Mouse (Mus musculus) kidney, adult 2 months (tissue): ENCODE data around the gene Acly. TPM values are rescaled to one million over a fixed set of nuclear protein-coding genes. Genes with fewer than 3 reads are reported as not detected.
A peak's percentile ranks its signal among the peaks of the same experiment; 100 is the strongest.

Source experiments
- DNase-seq: peaks from one replicate; pipeline ENCODE4 v3.0.0; 2021
- H3K27ac ChIP-seq: fragments of 200-500 bp; 2 replicates; pipeline ENCODE4 v1.5.1; 2012; ENCODE audit warnings: low read depth, low read length, control low read depth, inconsistent platforms; ENCODE audit not compliant: insufficient read depth
- H3K27me3 ChIP-seq: fragments of 200-500 bp; replicated peaks from 2 replicates; pipeline ENCODE4 v1.6.1; 2012; ENCODE audit warnings: mild to moderate bottlenecking, moderate library complexity, low read length, inconsistent platforms; ENCODE audit not compliant: control insufficient read depth, insufficient read depth
- H3K36me3 ChIP-seq: fragments of 200-500 bp; 2 replicates; pipeline ENCODE4 v1.6.1; 2012; ENCODE audit warnings: mild to moderate bottlenecking, moderate library complexity, low read length, inconsistent platforms; ENCODE audit not compliant: control insufficient read depth, insufficient read depth
- H3K4me1 ChIP-seq: fragments of 200-500 bp; 2 replicates; pipeline ENCODE4 v1.6.1; 2011; ENCODE audit warnings: low read length; ENCODE audit not compliant: control insufficient read depth, insufficient read depth
- H3K4me3 ChIP-seq: fragments of 200-500 bp; 2 replicates; pipeline ENCODE4 v1.5.1; 2011; ENCODE audit warnings: mild to moderate bottlenecking, low read depth, low read length, control low read depth; ENCODE audit not compliant: insufficient read depth
- CTCF ChIP-seq: fragments of 200-500 bp; conservative IDR thresholded peaks from 2 replicates; pipeline ENCODE4 v1.5.1; 2011; ENCODE audit warnings: low read depth, mild to moderate bottlenecking, control low read depth, low read length, moderate library complexity, mixed read lengths; ENCODE audit not compliant: insufficient read depth, insufficient read length
- POLR2A ChIP-seq: fragments of 200-500 bp; IDR thresholded peaks from one replicate; pipeline ENCODE4 v1.6.1; 2011; ENCODE audit warnings: low read depth, low read length, control low read depth
- WGBS: fragments of 180-500 bp; shearing (Covaris S2); methylation state at CpG from one replicate; pipeline ENCODE4 v1.1.7; 2018; 5-methylcytosine and 5-hydroxymethylcytosine counted together
- polyA plus RNA-seq: library from polyadenylated mRNA; depleted of rRNA; stranded (reverse); fragments of >200 nt; gene quantifications from 2 replicates; pipeline ENCODE4 v1.2.3, GENCODE M21; 2012

The Acly gene
- polyA plus RNA-seq, 1 experiment: 181 TPM

DNA sequence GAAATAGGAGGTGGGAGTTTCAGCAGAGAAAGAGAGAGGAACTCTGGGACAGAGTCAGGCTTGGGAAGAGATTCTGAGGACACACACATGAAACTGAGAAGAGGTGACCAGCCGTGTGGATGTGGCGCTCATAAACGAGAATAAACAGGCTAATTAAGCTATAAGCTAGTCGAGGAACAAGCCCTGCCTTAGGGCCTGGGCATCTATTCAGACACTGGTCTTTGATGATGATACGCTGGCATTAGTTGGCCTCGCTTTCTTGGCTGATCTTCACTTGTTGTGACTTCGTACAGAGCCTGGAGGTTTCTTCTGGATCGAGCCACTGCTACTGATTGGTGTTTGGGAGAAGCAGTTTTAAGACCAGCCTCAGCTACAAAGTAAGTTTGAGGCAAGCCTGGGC is 21.8 kb downstream of the Acly start:
- Histone ChIP-seq H3K27me3 (no peaks in the 10 kb centered on the region), H3K36me3 (peaks cover 3% of the 10 kb centered on the region; the same call in 1 of the 2 replicates), H3K4me1 (peaks cover 6% of the 10 kb centered on the region), H3K27ac (no peak overlapping the region), H3K4me3 (no peak overlapping the region)
- DNase-seq: no peak
- TF ChIP-seq CTCF: no peak
- no peak for TF ChIP-seq POLR2A
- WGBS: 95% methylated on average over 8 of the region's 8 CpGs

GRCm38 (mm10) chr11:100504990-100505660 is 22.7 kb downstream of the Acly start:
- Histone ChIP-seq H3K4me3 (no peak overlapping the region), H3K27me3 (no peaks in the 10 kb centered on the region), H3K27ac (no peak overlapping the region), H3K4me1 (peaks cover 14% of the 10 kb centered on the region), H3K36me3 (peaks cover 3% of the 10 kb centered on the region; the same call in 1 of the 2 replicates)
- TF ChIP-seq CTCF (no peak), POLR2A (no peak)
- no peak for DNase-seq
- WGBS: 98% methylated on average over 12 of the region's 12 CpGs

- TF ChIP-seq CTCF: no peak
- TF ChIP-seq POLR2A: no peak
- Histone ChIP-seq H3K36me3 (peaks cover 1% of the 10 kb centered on the region; the same call in 1 of the 2 replicates), H3K4me1 (peaks cover 14% of the 10 kb centered on the region), H3K27ac (no peak overlapping the region), H3K4me3 (no peak overlapping the region), H3K27me3 (no peaks in the 10 kb centered on the region)
- DNase-seq: no peak
- 40% methylated on average over 6 of the region's 6 CpGs for WGBS
Measured at GRCm38 (mm10) chr11:100501321-100501720, 26.5 kb downstream of the Acly start.

DNA sequence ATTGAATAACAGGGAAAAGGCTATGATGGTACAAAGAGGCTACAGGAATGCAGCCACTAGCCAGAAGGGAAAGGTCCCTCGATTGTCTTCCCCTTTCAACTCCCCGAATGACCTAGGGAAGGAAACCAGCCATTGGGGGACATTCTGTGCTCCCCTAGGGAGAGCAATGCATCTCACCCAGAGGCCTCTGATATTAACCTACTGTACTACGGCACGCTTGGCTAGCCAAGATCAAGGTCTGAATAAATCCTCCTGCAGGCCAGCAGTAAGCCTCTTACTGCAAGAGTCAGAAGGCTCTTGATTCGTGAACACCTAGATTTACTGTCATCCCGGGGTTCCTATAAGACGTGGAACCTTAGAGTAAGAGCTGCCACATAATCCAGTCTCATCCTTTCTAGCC is 27.1 kb downstream of the Acly start:
- H3K27me3 ChIP-seq: no peaks in the 10 kb centered on the region
- 36% methylated on average over 7 of the region's 7 CpGs for WGBS
- H3K4me3 ChIP-seq: no peak overlapping the region
- H3K4me1 ChIP-seq: peaks cover 14% of the 10 kb centered on the region
- no peak for TF ChIP-seq POLR2A
- no peak for TF ChIP-seq CTCF
- peak overlapping the region; percentile 46; the same call in 1 of the 2 replicates for H3K27ac ChIP-seq
- peaks cover 1% of the 10 kb centered on the region; the same call in 1 of the 2 replicates for H3K36me3 ChIP-seq
- DNase-seq: peak; percentile 75

GRCm38 (mm10) chr11:100500241-100500640 is 27.6 kb downstream of the Acly start:
- Histone ChIP-seq H3K27me3 (no peaks in the 10 kb centered on the region), H3K4me1 (peaks cover 14% of the 10 kb centered on the region), H3K27ac (peak overlapping the region; percentile 36; the same call in 1 of the 2 replicates), H3K4me3 (no peak overlapping the region), H3K36me3 (peaks cover 1% of the 10 kb centered on the region; the same call in 1 of the 2 replicates)
- WGBS: 70% methylated on average over 3 of the region's 3 CpGs
- TF ChIP-seq POLR2A (no peak), CTCF (no peak)
- no peak for DNase-seq

GRCm38 (mm10) chr11:100493771-100494170 is 34.0 kb downstream of the Acly start:
- peak overlapping the region; percentile 39 for H3K4me3 ChIP-seq
- 80% methylated on average over 12 of the region's 12 CpGs for WGBS
- H3K4me1 ChIP-seq: no peaks in the 10 kb centered on the region
- no peak for TF ChIP-seq CTCF
- TF ChIP-seq POLR2A: no peak
- H3K27ac ChIP-seq: peak overlapping the region; percentile 29; the same call in 1 of the 2 replicates
- H3K36me3 ChIP-seq: no peaks in the 10 kb centered on the region; the same call in 1 of the 2 replicates
- no peaks in the 10 kb centered on the region for H3K27me3 ChIP-seq
- DNase-seq: no peak

- DNase-seq: peak; percentile 18
- 86% methylated on average over 6 of the region's 6 CpGs for WGBS
- no peaks in the 10 kb centered on the region; the same call in 1 of the 2 replicates for H3K36me3 ChIP-seq
- no peak overlapping the region for H3K4me3 ChIP-seq
- H3K27ac ChIP-seq: no peak overlapping the region
- H3K4me1 ChIP-seq: no peaks in the 10 kb centered on the region
- TF ChIP-seq POLR2A (no peak), CTCF (peak; percentile 42)
- H3K27me3 ChIP-seq: no peaks in the 10 kb centered on the region
Measured at GRCm38 (mm10) chr11:100490951-100491350, 36.8 kb downstream of the Acly start.
